Mouse (Mus musculus): Measurements from ENCODE around the gene Kifc5b. TPM values are rescaled to one million over a fixed set of nuclear protein-coding genes. Genes with fewer than 3 reads are reported as not detected.
"Not testable (repeated sequence)": the region's sequence is repeated elsewhere in the genome, so short reads cannot be mapped to it uniquely, and the experiment has no call there.

The Kifc5b gene
- polyA plus RNA-seq, 1 experiment from 2014 or later, result 3.3 TPM

- 91% methylated on average over 6 of the region's 6 CpGs for WGBS
- no peak for ATAC-seq (replicated peaks)
- no peak overlapping the region for H3K4me3 ChIP-seq
- no peak overlapping the region for H3K27ac ChIP-seq
- no peak overlapping the region for H3K9ac ChIP-seq
- peaks cover 14% of the 10 kb centered on the region for H3K4me1 ChIP-seq
- H3K9me3 ChIP-seq, result no peaks in the 10 kb centered on the region
- no peaks in the 10 kb centered on the region for H3K27me3 ChIP-seq (replicated peaks)
- no peak overlapping the region for H3K4me2 ChIP-seq
- H3K36me3 ChIP-seq (replicated peaks), result peaks cover 63% of the 10 kb centered on the region
Measured at GRCm38 (mm10) chr17:26967477-26967876, 50.6 kb downstream of the Kifc5b start.

- Histone ChIP-seq H3K4me2 (no peak overlapping the region), H3K4me1 (peaks cover 16% of the 10 kb centered on the region), H3K27ac (no peak overlapping the region), H3K36me3 (replicated peaks) (peaks cover 55% of the 10 kb centered on the region), H3K9me3 (no peaks in the 10 kb centered on the region), H3K9ac (no peak overlapping the region), H3K4me3 (no peak overlapping the region), H3K27me3 (replicated peaks) (no peaks in the 10 kb centered on the region)
- no peak for ATAC-seq (replicated peaks)
- 86% methylated on average over 6 of the region's 6 CpGs for WGBS
Measured at GRCm38 (mm10) chr17:26968200-26968611, 51.3 kb downstream of the Kifc5b start.

DNA sequence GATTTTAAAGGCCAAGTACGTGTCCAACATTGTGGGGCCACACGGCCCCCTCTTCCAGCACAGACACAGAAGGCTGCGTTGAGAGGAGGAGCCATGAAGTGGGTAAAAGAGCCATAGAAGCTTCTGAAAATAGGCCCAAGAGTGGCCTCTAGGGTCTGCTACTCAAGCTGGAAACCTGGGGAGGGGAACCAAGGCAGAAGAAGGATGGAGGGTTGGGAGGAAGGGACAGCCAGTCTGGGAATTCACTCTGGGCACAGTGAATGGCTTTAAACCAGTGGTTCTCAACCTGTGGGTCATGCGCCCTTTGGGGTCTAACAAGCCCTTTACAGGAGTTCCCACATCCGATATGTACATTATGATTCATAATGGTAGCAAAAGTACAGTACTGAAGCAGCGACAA lies 52.4 kb downstream of the Kifc5b start:
- H3K4me3 ChIP-seq, result no peak overlapping the region
- ATAC-seq (replicated peaks), result no peak
- H3K9ac ChIP-seq, result no peak overlapping the region
- H3K4me2 ChIP-seq, result no peak overlapping the region
- 85% methylated on average over 6 of the region's 6 CpGs for WGBS
- H3K4me1 ChIP-seq, result peaks cover 24% of the 10 kb centered on the region
- no peaks in the 10 kb centered on the region for H3K27me3 ChIP-seq (replicated peaks)
- H3K36me3 ChIP-seq (replicated peaks), result peaks cover 48% of the 10 kb centered on the region
- no peak overlapping the region for H3K27ac ChIP-seq
- H3K9me3 ChIP-seq, result no peaks in the 10 kb centered on the region

DNA sequence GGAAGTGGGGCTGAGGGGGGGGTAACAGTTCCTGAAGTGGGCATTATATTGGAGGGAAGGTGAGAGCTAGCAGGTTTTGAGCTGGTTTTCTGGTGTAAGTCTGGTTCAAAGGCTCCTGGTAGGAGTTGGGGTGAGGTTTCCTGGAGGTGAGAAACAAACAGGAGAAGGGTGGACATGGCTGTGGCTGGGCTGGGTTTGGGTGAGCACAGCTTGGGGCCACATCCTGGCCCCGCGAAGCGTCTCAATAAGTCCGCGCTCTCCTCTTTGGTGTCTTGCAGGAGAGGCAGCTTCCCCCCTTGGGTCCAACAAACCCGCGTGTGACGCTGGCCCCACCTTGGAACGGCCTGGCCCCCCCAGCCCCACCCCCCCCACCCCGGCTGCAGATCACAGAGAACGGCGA lies 53.3 kb downstream of the Kifc5b start:
- no peaks in the 10 kb centered on the region for H3K27me3 ChIP-seq (replicated peaks)
- peaks cover 39% of the 10 kb centered on the region for H3K36me3 ChIP-seq (replicated peaks)
- no peak overlapping the region for H3K4me3 ChIP-seq
- ATAC-seq (replicated peaks), result no peak
- H3K27ac ChIP-seq, result no peak overlapping the region
- no peaks in the 10 kb centered on the region for H3K9me3 ChIP-seq
- H3K9ac ChIP-seq, result no peak overlapping the region
- 78% methylated on average over 12 of the region's 12 CpGs for WGBS
- peaks cover 34% of the 10 kb centered on the region for H3K4me1 ChIP-seq
- no peak overlapping the region for H3K4me2 ChIP-seq

DNA sequence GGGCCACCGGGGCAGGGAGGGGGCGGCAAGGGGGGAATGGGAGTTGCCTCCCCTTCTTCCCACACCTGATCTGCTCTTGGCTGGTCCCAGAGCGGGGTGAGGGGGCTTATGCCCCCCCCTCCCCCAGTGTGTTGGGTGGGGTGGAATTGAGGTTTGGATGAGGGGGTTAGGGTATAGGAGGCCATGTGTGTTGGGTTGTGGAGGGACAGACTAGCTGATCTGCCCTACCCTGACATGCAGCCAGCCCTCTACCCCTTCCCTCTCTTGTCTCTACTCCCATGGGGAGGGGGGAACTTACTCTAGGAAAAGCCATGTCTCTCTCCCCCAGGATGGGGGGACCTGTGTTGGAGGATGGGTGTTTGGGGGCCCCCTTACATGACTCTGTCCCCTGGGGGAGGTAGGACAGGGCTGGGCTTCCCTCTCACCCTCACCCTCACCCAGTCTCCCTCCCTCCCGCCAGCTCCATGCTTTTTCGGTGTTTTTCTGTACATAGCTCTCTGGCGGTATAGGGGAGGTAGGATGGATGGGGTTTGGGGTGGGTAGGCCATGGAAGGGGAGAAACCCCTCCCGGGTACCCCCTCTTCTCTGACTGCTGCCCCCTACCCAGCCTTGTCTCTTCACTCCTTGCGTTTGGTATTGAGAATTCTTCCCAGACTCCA lies 54.5 kb downstream of the Kifc5b start:
- peak overlapping the region; percentile 18; the same call in 1 of the 2 replicates for H3K9ac ChIP-seq

GRCm38 (mm10) chr17:26972107-26972506 lies 55.2 kb downstream of the Kifc5b start:
- H3K36me3 ChIP-seq (replicated peaks), result peaks cover 31% of the 10 kb centered on the region
- peaks cover 50% of the 10 kb centered on the region for H3K4me1 ChIP-seq
- peak overlapping the region; percentile 75 for H3K27ac ChIP-seq
- peak overlapping the region; percentile 60 for H3K4me3 ChIP-seq
- no peaks in the 10 kb centered on the region for H3K27me3 ChIP-seq (replicated peaks)
- no peaks in the 10 kb centered on the region for H3K9me3 ChIP-seq
- H3K9ac ChIP-seq, result peak overlapping the region; percentile 70; the same call in 1 of the 2 replicates
- peak overlapping the region; percentile 71 for H3K4me2 ChIP-seq
- 4% methylated on average over 3 of the region's 3 CpGs for WGBS
- ATAC-seq (replicated peaks), result no peak

More for the DNA sequence above, 54.5 kb downstream of the Kifc5b start:
- 52% methylated on average over 8 of the region's 8 CpGs for WGBS
- no peak for ATAC-seq (replicated peaks)
- H3K4me3 ChIP-seq, result peak overlapping the region; percentile 60; the same call in 1 of the 2 replicates
- peaks cover 39% of the 10 kb centered on the region for H3K36me3 ChIP-seq (replicated peaks)
- no peak overlapping the region; the same call in 1 of the 2 replicates for H3K4me2 ChIP-seq
- 0 out of 2 replicates have a peak overlapping the region, but pooled peaks have one; percentile 7 for H3K27ac ChIP-seq
- no peaks in the 10 kb centered on the region for H3K27me3 ChIP-seq (replicated peaks)
- H3K9me3 ChIP-seq, result no peaks in the 10 kb centered on the region
- H3K4me1 ChIP-seq, result peaks cover 46% of the 10 kb centered on the region

- WGBS, result under 1% methylated on average over 75 of the region's 75 CpGs
- H3K27me3 ChIP-seq (replicated peaks), result no peaks in the 10 kb centered on the region
- peak within 1 kb of the TSS; percentile 75 for H3K27ac ChIP-seq
- H3K9me3 ChIP-seq, result no peaks in the 10 kb centered on the region
- peak; percentile 99 for ATAC-seq (replicated peaks)
- H3K4me2 ChIP-seq, result peak within 1 kb of the TSS; percentile 90
- peak within 1 kb of the TSS; percentile 60 for H3K4me3 ChIP-seq
- peaks cover 27% of the 10 kb centered on the region for H3K36me3 ChIP-seq (replicated peaks)
- H3K4me1 ChIP-seq, result peaks cover 50% of the 10 kb centered on the region
- H3K9ac ChIP-seq, result peak within 1 kb of the TSS; percentile 70
Measured at GRCm38 (mm10) chr17:26972703-26973574, 56.0 kb downstream of the Kifc5b start, which contains the start of gene Zbtb9. TSS of gene Zbtb9 (plus strand) at chr17:26973167.

DNA sequence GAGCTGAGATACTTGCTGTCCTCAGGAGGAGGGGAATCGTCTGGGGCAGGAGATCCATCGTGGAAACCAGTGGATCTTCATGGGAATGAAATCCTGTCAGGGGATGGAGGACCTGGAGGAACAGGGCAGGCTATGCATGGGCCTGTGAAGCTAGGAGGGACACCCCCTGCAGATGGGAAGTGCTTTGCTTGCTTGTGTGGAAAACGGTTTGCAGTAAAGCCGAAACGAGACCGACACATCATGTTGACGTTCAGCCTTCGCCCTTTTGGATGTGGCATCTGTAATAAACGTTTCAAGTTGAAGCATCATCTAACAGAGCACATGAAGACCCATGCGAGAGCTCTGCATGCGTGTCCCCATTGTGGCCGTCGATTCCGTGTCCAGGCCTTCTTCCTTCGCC lies 57.7 kb downstream of the Kifc5b start:
- Histone ChIP-seq H3K9ac (no peak overlapping the region), H3K4me2 (peak overlapping the region; percentile 90), H3K9me3 (no peaks in the 10 kb centered on the region), H3K27ac (no peak overlapping the region), H3K27me3 (replicated peaks) (no peaks in the 10 kb centered on the region), H3K36me3 (replicated peaks) (peaks cover 23% of the 10 kb centered on the region; the same call in 1 of the 2 replicates), H3K4me3 (no peak overlapping the region), H3K4me1 (peaks cover 50% of the 10 kb centered on the region)
- WGBS, result 93% methylated on average over 15 of the region's 15 CpGs
- no peak for ATAC-seq (replicated peaks)

DNA sequence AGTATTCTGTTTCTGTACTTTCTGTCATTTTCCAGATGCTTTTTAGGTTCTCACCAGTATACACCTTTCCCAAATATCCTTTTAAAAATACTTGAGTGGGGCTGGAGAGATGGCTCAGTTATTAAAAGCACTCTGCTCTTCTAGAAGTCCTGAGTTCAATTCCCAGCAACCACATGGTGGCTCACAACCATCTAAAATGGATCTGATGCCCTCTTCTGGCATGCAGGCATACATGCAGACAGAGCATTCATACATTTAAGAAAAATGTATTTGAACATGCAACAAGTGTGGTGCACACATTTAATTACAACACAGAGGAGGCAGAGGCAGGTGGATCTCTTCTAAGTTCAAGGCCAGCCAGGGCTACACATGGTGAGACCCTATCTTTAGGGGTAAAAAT lies 58.5 kb downstream of the Kifc5b start:
- H3K9me3 ChIP-seq, result no peaks in the 10 kb centered on the region
- H3K9ac ChIP-seq, result no peak overlapping the region
- no peak for ATAC-seq (replicated peaks)
- H3K4me3 ChIP-seq, result no peak overlapping the region
- H3K27me3 ChIP-seq (replicated peaks), result no peaks in the 10 kb centered on the region
- peaks cover 50% of the 10 kb centered on the region for H3K4me1 ChIP-seq
- peaks cover 21% of the 10 kb centered on the region; the same call in 1 of the 2 replicates for H3K36me3 ChIP-seq (replicated peaks)
- H3K27ac ChIP-seq, result no peak overlapping the region
- no peak overlapping the region for H3K4me2 ChIP-seq

GRCm38 (mm10) chr17:26977354-26977753 lies 60.5 kb downstream of the Kifc5b start:
- H3K9me3 ChIP-seq; H3K4me3 ChIP-seq; H3K4me2 ChIP-seq; H3K27ac ChIP-seq; ATAC-seq (replicated peaks); H3K27me3 ChIP-seq (replicated peaks); H3K9ac ChIP-seq: not testable (repeated sequence)
- Histone ChIP-seq H3K4me1 (peaks cover 37% of the 10 kb centered on the region), H3K36me3 (replicated peaks) (peaks cover 21% of the 10 kb centered on the region; the same call in 1 of the 2 replicates)
- WGBS, result 85% methylated on average over 6 of the region's 6 CpGs

- H3K36me3 ChIP-seq (replicated peaks), result peaks cover 21% of the 10 kb centered on the region; the same call in 1 of the 2 replicates
- WGBS, result 81% methylated on average over 2 of the region's 2 CpGs
- no peak for ATAC-seq (replicated peaks)
Measured at GRCm38 (mm10) chr17:26979426-26979825, 62.5 kb downstream of the Kifc5b start.

GRCm38 (mm10) chr17:26981050-26981449 lies 64.2 kb downstream of the Kifc5b start:
- H3K4me1 ChIP-seq, result peaks cover 8% of the 10 kb centered on the region
- no peak overlapping the region for H3K27ac ChIP-seq
- no peak overlapping the region for H3K9ac ChIP-seq
- 80% methylated on average over 2 of the region's 2 CpGs for WGBS
- peaks cover 12% of the 10 kb centered on the region; the same call in 1 of the 2 replicates for H3K36me3 ChIP-seq (replicated peaks)
- no peak overlapping the region for H3K4me2 ChIP-seq
- H3K27me3 ChIP-seq (replicated peaks), result no peaks in the 10 kb centered on the region
- H3K4me3 ChIP-seq, result no peak overlapping the region
- no peaks in the 10 kb centered on the region for H3K9me3 ChIP-seq
- ATAC-seq (replicated peaks), result no peak

More at GRCm38 (mm10) chr17:26979426-26979825, 62.5 kb downstream of the Kifc5b start:
- peaks cover 24% of the 10 kb centered on the region for H3K4me1 ChIP-seq
- H3K4me3 ChIP-seq, result no peak overlapping the region
- no peak overlapping the region for H3K4me2 ChIP-seq
- H3K27ac ChIP-seq, result no peak overlapping the region
- H3K9me3 ChIP-seq, result no peaks in the 10 kb centered on the region
- H3K9ac ChIP-seq, result no peak overlapping the region
- no peaks in the 10 kb centered on the region for H3K27me3 ChIP-seq (replicated peaks)

Data from midbrain, embryonic 15.5 days (tissue).